Mouse (Mus musculus) limb, embryonic 14.5 days (tissue): ENCODE results near the gene Cbr2. TPM values are rescaled to one million over a fixed set of nuclear protein-coding genes. Genes with fewer than 3 reads are reported as not detected.

Experiments
- ATAC-seq: fragments of 200-750 bp; cut with Nextera tagmentation; 2 replicates; pipeline ENCODE4 v1.8.0; 2017; ENCODE audit warnings: low read depth, moderate number of reproducible peaks, moderate TSS enrichment; ENCODE audit not compliant: low FRiP score
- DNase-seq: peaks from one replicate; pipeline ENCODE4 v3.0.0-alpha.2; 2015; ENCODE audit warnings: low spot score
- H3K27ac ChIP-seq: fragments of 300-500 bp; sonication (generic); replicated peaks from 2 replicates; pipeline ENCODE4 v1.5.1; 2014; ENCODE audit warnings: low read depth, mild to moderate bottlenecking, low read length, moderate library complexity, mixed read lengths
- H3K27me3 ChIP-seq: fragments of 300-500 bp; sonication (generic); 2 replicates; pipeline ENCODE4 v1.6.1; 2014; ENCODE audit warnings: low read length, mixed read lengths; ENCODE audit not compliant: control insufficient read depth, insufficient read depth
- H3K36me3 ChIP-seq: fragments of 300-500 bp; sonication (generic); 2 replicates; pipeline ENCODE4 v1.6.1; 2014; ENCODE audit warnings: mild to moderate bottlenecking, low read length, moderate library complexity, mixed read lengths; ENCODE audit not compliant: control insufficient read depth, insufficient read depth
- H3K4me1 ChIP-seq: fragments of 300-500 bp; sonication (generic); 2 replicates; pipeline ENCODE4 v1.6.1; 2014; ENCODE audit warnings: antibody characterized with exemption, low read length, mixed read lengths; ENCODE audit not compliant: control insufficient read depth, insufficient read depth
- H3K4me2 ChIP-seq: fragments of 300-500 bp; sonication (generic); replicated peaks from 2 replicates; pipeline ENCODE4 v1.6.1; 2014; ENCODE audit warnings: low read depth, mild to moderate bottlenecking, low read length, moderate library complexity; ENCODE audit not compliant: severe bottlenecking
- H3K4me3 ChIP-seq: fragments of 300-500 bp; sonication (generic); replicated peaks from 2 replicates; pipeline ENCODE4 v1.5.1; 2014; ENCODE audit warnings: low read length
- H3K9ac ChIP-seq: fragments of 300-500 bp; sonication (generic); 2 replicates; pipeline ENCODE4 v1.6.1; 2014; ENCODE audit warnings: mild to moderate bottlenecking, low read depth, low read length, moderate library complexity; ENCODE audit not compliant: severe bottlenecking
- H3K9me3 ChIP-seq: fragments of 300-500 bp; sonication (generic); 2 replicates; pipeline ENCODE4 v1.6.1; 2016; ENCODE audit warnings: low read length; ENCODE audit not compliant: control insufficient read depth
- POLR2A ChIP-seq: fragments of 200-500 bp; IDR thresholded peaks from 2 replicates; pipeline ENCODE4 v1.8.0; 2012; ENCODE audit warnings: inconsistent platforms, mild to moderate bottlenecking, moderate library complexity, borderline replicate concordance; ENCODE audit not compliant: insufficient read depth, insufficient read length; ENCODE audit errors: extremely low read depth
- WGBS: fragments of 180-500 bp; shearing (Covaris S2); extraction: QIAGEN DNeasy Blood & Tissue Kit; methylation state at CpG from one replicate; pipeline ENCODE4 v1.1.7; 2014; 5-methylcytosine and 5-hydroxymethylcytosine counted together
- polyA plus RNA-seq, 2 experiments: library from polyadenylated mRNA; depleted of rRNA in 1 of 2; stranded (reverse) in 1 of 2; unstranded in 1 of 2; fragments of >200 nt; fragmentation: Nextera tagmentation in 1 of 2; extraction: Ambion mirVana in 1 of 2; gene quantifications; 2 replicates each; pipeline versions ENCODE4 v1.2.1 to v1.2.3; 2012 to 2014

The Cbr2 gene
- polyA plus RNA-seq, 2 experiments = 7.3 to 11.9 TPM

GRCm38 (mm10) chr11:120710672-120711071 lies 21.2 kb downstream of the Cbr2 start:
- no peak overlapping the region for H3K4me2 ChIP-seq
- H3K4me3 ChIP-seq = no peak overlapping the region
- H3K27me3 ChIP-seq = no peaks in the 10 kb centered on the region
- H3K9me3 ChIP-seq = no peaks in the 10 kb centered on the region
- ATAC-seq (no peak), DNase-seq (no peak)
- 19% methylated on average over 5 of the region's 5 CpGs for WGBS
- H3K36me3 ChIP-seq = peaks cover 33% of the 10 kb centered on the region
- TF ChIP-seq POLR2A = no peak
- H3K4me1 ChIP-seq = peaks cover 21% of the 10 kb centered on the region
- 0 out of 2 replicates have a peak overlapping the region, but pooled peaks have one; percentile 13 for H3K27ac ChIP-seq
- no peak overlapping the region for H3K9ac ChIP-seq

GRCm38 (mm10) chr11:120709551-120709950 lies 22.4 kb downstream of the Cbr2 start:
- no peak for ATAC-seq
- WGBS = 62% methylated on average over 2 of the region's 2 CpGs
- Histone ChIP-seq H3K36me3 (peaks cover 29% of the 10 kb centered on the region), H3K9me3 (no peaks in the 10 kb centered on the region), H3K27ac (no peak overlapping the region), H3K4me2 (no peak overlapping the region), H3K4me1 (peaks cover 29% of the 10 kb centered on the region), H3K9ac (no peak overlapping the region), H3K4me3 (no peak overlapping the region), H3K27me3 (no peaks in the 10 kb centered on the region)
- no peak for DNase-seq
- TF ChIP-seq POLR2A = no peak

- TF ChIP-seq POLR2A = no peak
- ATAC-seq = no peak
- Histone ChIP-seq H3K36me3 (peaks cover 40% of the 10 kb centered on the region), H3K9ac (no peak overlapping the region), H3K4me2 (peak overlapping the region; percentile 10; the same call in 1 of the 2 replicates), H3K27ac (peak overlapping the region; percentile 50), H3K9me3 (no peaks in the 10 kb centered on the region), H3K4me3 (no peak overlapping the region), H3K4me1 (peaks cover 36% of the 10 kb centered on the region), H3K27me3 (no peaks in the 10 kb centered on the region)
- WGBS = 28% methylated on average over 5 of the region's 5 CpGs
- DNase-seq = no peak
Measured at GRCm38 (mm10) chr11:120707969-120708368, 23.9 kb downstream of the Cbr2 start.

- Histone ChIP-seq H3K4me3 (no peak overlapping the region), H3K27ac (peak overlapping the region; percentile 71), H3K36me3 (peaks cover 44% of the 10 kb centered on the region), H3K9me3 (no peaks in the 10 kb centered on the region), H3K27me3 (no peaks in the 10 kb centered on the region), H3K4me1 (peaks cover 31% of the 10 kb centered on the region), H3K9ac (peak overlapping the region; percentile 34), H3K4me2 (0 out of 2 replicates have a peak overlapping the region, but pooled peaks have one; percentile 5)
- TF ChIP-seq POLR2A = no peak
- DNase-seq = no peak
- no peak; the same call in 1 of the 2 replicates for ATAC-seq
- 7% methylated on average over 8 of the region's 12 CpGs for WGBS
Measured at GRCm38 (mm10) chr11:120707225-120707624, 24.7 kb downstream of the Cbr2 start.

GRCm38 (mm10) chr11:120706120-120706519 lies 25.8 kb downstream of the Cbr2 start:
- no peak for DNase-seq

More at GRCm38 (mm10) chr11:120706120-120706519, 25.8 kb downstream of the Cbr2 start:
- Histone ChIP-seq H3K4me1 (peaks cover 31% of the 10 kb centered on the region), H3K27ac (no peak overlapping the region), H3K27me3 (no peaks in the 10 kb centered on the region), H3K9ac (no peak overlapping the region), H3K4me3 (no peak overlapping the region), H3K4me2 (no peak overlapping the region), H3K9me3 (no peaks in the 10 kb centered on the region), H3K36me3 (peaks cover 47% of the 10 kb centered on the region)
- no peak for ATAC-seq
- WGBS = 61% methylated on average over 5 of the region's 5 CpGs
- no peak for TF ChIP-seq POLR2A
